Mouse (Mus musculus) CH12F3 (cell line): ENCODE data around the gene Napsa.

Experiments used
- in situ Hi-C: fragments of 300-500 bp; cut with MboI; formaldehyde crosslinking; loops from 2 replicates; pipeline ENCODE4 v1.14.3; 2020; ENCODE audit warnings: low sequenced_read_pairs

The Napsa gene

DNA sequence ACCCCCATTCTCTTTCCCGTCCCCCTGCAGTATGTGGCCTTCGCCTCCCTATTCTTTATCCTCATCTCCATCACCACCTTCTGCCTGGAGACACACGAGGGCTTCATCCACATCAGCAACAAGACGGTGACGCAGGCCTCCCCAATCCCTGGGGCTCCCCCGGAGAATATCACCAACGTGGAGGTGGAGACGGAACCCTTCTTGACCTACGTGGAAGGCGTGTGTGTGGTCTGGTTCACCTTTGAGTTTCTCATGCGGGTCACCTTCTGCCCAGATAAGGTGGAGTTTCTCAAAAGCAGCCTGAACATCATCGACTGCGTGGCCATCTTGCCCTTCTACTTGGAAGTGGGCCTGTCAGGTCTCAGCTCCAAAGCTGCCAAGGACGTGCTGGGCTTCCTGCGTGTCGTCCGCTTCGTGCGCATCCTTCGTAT, 23.0 kb downstream of the Napsa start:
- in situ Hi-C loops: no loop called here

DNA sequence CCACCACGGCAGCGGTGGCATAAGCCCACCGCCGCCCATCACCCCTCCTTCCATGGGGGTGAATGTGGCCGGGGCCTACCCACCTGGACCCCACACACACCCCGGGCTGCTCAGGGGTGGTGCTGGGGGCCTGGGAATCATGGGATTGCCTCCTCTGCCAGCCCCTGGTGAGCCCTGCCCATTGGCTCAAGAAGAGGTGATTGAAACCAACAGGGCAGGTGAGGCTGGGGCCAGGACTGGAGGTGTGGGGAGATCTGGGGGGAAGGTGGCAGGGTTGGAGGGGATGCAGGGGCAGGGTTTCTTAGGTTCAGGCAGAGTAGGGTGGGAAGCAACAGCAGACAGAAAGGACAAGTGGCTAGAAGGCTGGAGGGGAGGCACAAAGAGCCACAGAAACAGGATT, 23.9 kb downstream of the Napsa start:
- in situ Hi-C loops: no loop called here

DNA sequence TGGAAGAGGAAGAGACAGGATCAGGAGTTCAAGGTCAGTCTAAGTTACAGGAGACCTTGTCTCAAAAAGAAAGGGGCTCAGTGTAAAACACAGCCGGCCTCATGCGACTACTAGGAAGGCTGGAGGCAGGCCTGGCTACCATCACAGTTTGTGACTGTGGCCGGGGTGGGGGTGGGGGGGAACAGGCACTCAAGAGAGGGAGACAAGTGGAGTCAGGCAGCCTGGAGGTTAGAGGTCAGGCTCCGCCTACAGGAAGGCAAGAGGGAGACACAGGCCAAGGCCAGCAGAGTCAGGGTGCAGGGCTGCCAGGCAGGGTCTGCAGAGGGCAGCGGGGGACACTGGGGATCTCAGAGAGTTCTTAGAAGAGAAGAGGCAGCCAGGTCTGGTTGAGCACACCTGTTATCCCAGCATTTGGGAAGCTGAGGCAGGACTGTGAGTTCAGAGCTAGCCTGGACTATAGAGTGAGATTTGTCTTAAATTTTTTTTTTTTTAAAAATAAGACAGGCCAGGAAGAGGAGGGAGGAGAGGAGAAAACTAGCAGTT, 24.9 kb downstream of the Napsa start:
- in situ Hi-C loops: no loop called here

DNA sequence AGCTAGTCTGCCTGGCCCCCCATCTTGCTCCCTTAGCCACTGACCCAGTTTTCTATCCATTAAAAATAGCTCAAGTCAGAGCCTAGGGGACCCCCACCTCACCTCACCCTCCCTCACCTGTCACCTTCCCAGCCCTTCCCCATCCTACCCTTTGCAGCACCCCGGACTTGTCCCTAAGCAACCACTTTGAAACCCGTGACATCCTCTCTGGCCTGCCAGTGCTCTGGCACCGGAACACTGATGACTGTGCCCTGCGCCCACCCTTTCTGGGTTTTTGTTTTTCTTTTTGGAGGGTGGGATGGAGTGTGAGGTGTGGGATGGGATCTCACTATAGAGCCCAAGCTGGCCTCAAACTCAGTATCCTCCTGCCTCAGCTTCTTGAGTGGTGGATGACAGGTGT, 25.5 kb downstream of the Napsa start:
- in situ Hi-C loops: no loop called here

DNA sequence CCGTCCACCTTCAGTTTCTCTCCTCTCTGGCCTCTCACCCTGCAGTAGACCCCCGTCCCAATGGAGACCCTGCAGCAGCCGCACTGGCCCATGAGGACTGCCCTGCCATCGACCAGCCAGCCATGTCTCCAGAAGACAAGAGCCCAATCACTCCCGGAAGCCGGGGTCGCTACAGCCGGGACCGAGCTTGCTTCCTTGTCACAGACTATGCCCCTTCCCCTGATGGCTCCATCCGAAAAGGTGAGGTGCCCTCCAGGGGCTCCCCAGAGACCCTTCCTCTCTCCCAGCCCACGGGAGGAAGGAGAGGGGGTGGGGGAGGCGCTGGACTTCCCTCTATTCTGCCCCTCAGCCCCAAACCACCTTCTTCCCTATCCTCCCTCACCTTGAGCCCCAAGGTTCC, 26.2 kb downstream of the Napsa start:
- in situ Hi-C loops: no loop called here

DNA sequence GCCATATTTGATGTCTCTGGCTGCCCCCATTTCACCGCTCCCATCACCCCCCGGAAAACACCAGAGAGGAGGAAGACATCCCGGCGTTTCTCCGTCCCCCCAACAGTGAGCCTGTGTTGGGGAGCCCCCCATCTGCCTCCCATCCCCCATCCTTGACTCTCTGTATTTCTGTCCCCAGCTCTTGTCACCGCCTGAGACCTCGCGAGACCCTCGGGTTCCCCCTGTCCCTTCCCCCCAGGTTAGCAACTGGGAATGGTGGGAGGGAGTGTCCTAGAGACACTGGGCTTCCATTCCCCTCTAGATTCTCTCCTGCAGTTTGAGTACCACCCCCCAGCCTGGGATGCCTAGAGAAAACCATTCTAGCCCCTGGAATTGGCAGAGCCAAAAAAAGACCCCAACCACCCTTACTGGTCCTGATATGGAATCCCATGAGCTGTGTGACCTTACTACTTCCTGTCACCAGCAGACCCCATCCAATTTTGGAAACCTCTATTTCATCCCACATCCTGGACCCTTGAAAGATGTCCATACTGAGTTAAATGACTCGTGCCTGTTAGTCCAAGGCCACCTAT, 28.6 kb downstream of the Napsa start:
- in situ Hi-C loops: no loop called here

DNA sequence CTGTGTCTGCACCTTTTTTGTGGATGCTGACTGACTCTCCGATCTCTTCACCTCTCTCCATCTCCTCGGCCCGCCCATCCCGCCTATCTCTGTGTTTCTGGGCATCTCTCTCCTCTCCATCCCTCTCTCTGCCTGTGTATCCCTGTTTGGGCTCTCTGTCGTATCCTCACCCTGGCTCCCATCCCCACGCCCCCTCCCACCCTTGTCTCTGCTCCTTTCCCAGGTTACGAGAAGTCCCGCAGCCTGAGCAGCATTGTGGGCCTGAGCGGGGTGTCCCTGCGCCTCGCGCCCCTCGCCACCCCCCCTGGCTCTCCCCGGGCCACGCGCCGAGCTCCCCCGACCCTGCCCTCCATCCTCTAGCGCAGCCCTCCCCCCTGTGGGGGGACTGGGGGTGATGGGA, 29.5 kb downstream of the Napsa start:
- in situ Hi-C loops: no loop called here

DNA sequence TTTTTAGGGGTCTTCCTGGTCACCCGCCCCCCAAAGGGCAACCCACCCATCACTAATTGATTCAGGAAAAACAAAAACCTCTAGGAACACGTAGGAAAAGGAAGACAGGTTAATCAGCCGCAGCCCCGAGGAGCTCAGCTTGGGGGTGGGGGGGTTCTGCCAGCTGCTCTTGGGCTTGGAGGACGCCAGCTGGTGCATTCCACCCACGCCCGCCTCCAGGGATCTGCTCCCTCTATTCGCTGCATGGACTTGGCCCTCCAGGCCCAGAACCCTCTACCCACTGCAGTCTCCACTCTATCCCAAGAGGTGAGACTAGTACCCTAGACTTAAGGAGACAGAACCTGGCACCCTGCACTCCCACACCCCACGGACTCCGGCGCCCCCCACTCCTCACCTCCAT, 30.3 kb downstream of the Napsa start:
- in situ Hi-C loops: no loop called here

DNA sequence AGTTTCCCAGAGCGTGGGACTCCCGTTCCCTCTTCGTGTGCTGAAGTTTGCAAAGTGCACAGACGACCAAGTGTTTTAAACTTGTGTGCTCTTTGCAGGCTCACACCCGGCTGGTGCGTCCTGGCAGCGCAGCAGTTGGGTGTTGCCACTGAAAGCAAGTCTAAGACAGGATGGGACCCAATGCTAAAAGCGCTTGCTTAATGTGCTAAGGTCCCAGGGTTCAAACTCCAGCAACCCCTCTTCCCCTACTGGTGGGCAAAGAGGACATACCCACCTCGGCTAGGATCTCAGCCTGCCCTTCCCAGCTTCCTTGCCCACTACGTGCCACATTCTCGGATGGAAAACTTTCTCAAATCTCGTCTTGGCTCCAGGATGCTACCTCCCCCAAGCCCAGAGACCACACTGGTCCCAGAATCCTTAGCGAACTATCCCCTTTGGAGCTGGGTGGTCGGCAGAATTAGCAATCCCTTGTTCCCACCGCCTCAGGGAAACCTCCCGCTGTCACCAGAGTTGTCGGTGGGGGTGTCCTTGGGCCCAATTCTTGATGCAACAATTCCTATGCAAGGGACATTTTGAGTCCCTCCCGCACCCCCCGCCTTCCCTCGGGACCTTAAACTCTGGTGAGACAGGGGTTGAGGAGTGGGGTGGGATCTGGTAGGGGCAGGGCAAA, 31.1 kb downstream of the Napsa start:
- in situ Hi-C loops: no loop called here

DNA sequence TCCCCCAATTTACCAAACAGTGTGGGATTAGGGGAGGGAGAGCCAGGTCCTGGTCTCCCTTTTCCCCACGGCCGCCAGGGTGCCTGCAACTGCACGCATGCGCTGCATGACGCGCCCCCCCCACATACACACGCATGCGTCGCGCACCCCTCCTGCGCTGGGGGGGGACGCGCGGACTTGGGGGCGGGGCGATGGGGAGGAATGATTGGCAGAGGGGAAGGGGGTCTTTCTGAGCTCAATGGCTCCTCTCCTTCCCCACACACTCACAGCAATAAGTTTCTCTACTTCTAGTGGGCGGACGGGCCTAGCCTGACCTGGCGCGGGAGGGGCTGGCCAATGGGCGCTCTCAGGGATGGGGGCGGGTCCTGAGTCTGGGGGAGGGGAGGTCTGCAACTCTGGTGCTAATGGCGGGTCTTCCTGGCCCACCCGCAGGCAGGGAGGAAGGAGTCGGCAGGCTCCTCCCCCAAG, 32.0 kb downstream of the Napsa start:
- in situ Hi-C loops: no loop called here

DNA sequence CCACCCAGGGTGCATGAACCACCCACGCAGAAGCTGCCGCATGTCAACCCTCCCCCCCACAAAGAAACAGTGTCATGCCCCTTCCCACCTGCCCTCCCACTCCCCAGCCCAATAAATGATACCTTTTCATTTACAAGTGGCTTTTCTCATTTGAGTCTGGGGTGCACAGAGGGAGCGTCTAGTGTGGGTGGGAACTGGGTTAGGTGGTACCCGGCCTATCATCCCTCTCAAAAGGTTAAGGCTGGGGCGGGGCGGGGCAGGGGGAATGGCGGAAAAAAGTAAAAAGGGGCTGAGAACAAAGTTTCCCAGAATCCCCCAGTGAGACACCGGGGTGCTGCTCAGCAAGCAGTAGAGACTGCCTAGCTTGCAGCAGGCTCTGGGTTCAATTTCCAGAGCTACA, 32.4 kb downstream of the Napsa start:
- in situ Hi-C loops: no loop called here

DNA sequence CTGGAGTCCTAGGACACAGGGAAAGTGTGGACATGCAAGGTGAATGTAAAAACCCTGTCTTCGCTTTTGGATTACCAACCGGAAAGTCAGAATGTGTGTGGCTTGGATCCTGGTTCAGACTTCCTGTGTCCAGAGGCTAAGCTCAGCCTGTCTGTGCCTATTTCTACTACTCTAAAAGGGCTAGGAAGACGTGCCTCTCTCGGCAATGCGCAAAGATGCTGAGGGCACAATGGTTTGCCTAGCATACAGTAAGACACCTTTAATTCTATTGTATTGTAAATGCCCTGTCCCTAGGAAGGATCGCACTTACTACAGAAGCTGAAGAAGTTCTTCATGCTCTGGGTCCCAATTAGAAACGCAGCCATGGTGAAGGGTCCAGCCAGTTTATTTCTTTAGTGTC, 33.3 kb downstream of the Napsa start:
- in situ Hi-C loops: no loop called here

DNA sequence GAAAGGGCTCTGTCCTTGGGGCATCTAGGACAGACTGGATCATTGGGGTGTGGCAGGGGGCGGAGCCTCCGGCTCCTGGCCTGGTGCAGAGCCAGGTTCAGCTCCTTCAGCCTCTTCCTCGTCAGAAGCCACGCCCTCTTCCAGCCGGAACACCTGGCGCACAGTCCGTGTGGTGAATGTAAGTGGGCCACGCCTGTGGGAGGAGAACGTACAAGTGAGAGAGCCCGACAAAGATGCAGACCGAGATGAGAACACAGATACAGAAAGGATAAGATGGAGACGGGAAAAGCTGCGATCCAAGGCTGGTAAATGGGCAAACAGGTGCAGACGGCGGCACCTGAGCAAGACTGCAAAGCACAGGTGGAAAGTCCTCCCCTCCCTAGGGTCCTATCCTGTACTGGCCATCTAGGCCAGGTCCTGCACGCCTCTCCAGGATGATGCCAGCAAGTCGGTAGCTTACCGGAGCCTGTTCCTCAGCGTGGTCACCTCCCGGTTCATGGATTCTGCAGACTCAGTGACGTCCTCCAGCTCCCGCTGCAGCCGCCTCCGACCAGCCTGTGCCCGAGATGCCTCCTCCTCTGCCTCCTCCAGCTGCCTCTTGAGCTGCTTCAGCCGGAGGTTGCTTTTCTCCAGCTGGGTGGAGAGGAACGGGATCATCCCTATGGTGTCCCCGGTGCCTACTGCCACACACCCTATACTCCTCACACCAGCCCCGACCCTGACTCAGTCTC, 34.2 kb downstream of the Napsa start:
- in situ Hi-C loops: no loop called here

DNA sequence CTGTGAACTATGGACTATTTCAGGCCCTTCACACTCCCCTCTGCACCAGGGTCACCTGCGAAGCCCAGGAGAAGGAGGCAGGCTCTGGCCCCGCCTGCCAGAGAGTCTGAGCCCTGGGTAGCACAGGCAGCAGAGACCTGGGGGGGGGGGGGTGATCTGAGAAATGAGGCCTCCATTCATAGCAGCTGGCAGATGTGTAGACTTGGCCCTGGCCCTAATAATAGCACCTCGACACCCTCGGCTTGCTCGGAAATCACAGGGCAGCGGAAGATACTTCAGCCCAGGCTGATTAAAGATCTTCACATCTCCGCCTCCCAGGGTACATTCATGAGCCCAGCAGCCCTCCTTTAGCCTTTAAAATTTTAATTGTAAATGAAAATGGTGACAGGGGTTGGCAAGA, 40.0 kb downstream of the Napsa start:
- in situ Hi-C loops: no loop called here

DNA sequence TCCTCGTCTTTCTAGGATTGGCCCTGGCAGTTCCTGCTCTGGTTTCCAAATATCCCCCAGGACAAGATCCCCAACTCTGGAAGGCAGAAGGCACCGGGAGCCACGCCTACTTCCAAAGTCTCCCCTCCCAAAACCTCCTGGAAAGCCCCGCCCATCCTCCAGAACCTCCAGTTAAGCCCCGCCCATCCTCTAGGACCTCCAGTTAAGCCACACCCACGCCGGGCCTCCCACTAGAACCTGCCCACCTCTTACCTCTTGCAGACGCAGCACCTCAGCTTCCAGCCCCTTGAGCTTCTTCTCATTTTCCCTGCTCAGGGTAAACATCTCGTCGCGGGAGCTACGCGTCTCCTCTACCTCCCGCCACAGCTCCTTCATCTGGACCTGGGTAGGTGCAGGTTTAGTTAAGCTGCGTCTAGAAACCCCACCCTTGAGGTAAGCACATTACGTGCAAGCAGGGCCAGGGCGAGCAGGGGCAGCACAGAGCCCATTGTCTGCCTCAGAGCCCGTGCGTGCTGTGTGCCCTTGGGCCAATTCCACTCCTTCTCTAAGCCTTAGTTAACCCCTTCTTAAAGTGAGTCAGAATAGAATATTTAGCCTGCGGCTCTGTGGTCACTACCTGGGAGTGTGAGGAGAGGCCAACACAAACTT, 42.0 kb downstream of the Napsa start:
- in situ Hi-C loops: no loop called here

DNA sequence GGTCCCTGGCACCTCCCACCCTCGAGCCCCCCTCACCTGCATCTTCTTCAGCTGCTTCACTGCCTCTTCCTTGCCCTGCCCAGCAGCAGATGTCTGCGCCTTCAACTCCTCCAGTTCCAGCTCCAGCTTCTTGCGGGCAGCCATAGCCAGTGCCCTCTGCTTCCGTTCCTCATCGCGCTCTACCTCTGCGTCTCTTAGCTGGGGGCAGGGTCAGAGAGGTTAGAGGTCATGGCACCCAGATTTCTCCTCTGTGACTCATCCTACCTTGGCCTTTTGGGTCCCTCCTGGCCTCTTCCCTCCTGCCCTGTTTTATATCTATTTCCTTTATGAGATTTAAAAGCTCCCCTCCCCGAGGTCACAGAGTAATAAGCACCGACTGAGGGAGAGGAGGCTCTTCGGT, 43.1 kb downstream of the Napsa start:
- in situ Hi-C loops: no loop called here

DNA sequence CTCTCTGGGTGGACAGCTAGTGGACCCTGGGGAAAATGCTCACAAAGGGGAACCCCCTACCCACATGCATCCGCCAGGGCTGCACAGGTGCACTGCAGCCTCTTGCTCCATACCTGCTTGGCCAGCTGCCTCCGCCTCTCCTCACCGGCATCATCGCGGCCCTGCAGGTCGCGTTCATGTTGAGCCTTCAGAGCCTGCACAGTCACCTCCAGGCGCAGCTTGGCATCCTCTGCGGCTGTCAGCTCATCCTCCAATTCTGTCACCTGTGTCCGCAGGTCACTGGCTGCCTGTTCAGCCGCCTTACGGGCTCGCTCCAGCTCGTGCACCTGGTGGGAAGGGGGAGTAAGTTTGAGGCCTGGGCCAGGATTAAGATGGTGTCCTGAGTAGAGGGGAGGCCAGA, 43.8 kb downstream of the Napsa start:
- in situ Hi-C loops: no loop called here

DNA sequence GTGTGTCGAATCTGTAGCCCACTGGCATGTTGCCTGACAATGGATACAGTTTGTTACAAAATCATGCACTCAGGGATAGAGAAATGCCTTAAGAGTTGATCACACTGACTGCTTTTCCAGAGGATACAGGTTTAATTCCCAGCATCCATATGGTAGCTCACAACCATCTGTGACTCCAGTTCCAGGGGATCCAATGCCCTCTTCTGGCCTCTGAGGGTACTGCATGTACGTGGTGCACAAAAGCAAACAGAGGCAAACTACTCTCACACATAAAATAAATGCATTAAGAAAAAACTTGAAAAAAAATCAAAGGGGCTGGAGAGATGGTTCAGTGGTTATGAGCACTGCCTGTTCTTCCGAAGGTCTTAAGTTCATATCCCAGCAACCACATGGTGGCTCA, 44.9 kb downstream of the Napsa start:
- in situ Hi-C loops: no loop called here

DNA sequence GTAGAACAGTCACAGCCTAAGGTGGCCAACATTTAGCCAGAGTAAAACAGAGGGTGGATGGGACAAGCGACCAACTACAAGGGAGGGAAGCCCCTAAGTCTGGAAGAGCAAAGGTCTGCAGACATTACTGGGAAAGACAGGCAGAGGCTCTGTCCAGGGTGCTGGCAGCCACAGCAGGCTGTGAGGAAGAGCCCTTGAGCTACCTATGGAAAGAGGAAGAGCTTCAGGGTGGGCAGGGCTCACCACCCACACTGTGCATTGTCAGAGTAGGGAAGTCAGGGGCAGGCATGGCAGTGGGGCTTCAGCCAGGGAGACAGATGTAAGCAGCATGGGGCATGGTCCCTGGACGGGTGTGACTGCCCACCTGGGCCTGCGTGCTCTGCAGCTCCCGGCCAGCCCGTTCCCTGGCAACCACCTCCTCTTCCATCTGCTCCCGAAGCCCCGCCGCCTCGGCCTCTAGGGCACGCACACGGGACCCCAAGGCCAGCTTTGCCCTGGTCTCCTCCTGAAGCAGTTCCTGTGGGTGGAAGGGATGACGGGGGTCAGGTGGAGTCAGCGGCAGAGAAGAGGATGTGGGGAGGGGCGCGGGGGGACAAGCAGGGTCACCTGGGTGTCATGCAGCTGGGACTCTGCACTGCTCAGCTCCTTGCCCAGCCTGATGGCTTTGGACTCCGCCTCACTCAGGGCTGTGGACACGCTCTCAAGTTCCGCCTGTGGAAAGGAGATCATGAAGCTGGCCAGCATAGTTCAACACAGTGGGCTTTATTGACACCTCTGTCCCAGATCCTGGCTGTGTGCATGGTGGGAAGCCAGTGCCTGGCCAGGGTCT, 51.7 kb downstream of the Napsa start:
- in situ Hi-C loops: no loop called here

DNA sequence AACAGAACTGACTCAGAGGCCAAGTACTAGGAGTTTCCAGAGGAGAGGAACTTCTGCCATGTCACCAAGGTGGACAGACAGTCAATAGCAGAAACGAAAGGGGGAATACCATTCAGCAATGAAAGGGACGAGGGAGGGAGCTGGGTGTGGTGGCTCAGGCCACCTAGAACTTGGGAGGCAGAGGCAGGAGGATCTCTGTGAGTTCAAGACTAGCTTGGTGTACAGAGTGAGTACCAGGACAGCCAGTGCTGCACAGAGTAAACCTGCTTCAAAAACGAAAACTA, 52.3 kb downstream of the Napsa start:
- in situ Hi-C loops: no loop called here

DNA sequence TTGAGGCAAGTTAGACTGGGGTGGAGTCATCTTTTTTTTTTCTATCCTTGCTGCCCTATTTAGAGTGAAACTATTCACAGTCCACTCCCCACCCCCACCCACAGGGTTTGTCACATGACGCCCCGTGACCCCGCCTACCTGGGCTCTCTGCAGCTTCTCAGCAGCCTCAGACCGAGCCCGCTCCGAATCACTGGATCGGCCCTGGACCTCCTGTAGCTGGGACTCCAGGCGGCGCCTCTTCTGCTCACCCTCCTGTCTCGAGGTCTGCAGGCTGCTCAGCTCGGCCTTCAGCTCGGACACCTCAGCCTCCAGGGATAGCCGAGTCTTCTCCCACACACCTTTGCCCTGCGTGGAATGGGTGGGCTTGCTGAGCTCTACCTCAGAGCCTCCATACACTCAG, 52.6 kb downstream of the Napsa start:
- in situ Hi-C loops: loop anchor here (25.0 kb wide), 1 partner anchor 113 kb away; the partner anchor contains the start of gene Mybpc2
